16 mouse cellular contexts compared by ENCODE assay signal in genomic region chr19:47441541-47442293, GRCm38 (mm10). TPM values are rescaled to one million over a fixed set of nuclear protein-coding genes. Genes with fewer than 3 reads are reported as not detected.
DNase-seq lines count a peak whose midpoint lies in the region; ATAC-seq and TF ChIP-seq lines count a peak whose summit lies in the region.
"Had no signal": no experiment of that assay in that cellular context is flagged by ENCODE, and none has a peak within 500 bp of the region (broad histone marks: within the 10 kb centered on the region; RNA-seq: fewer than 3 reads in every experiment).

No protein-coding gene starts in this region.

- peaks cover 79% of the 10 kb centered on the region for H3K4me1 ChIP-seq in heart, embryonic 16.5 days (ENCODE audit: control insufficient read depth, insufficient read depth, low read length)
- peaks cover 23% of the 10 kb centered on the region for H3K4me1 ChIP-seq in stomach, postnatal 0 days (replicated peaks; ENCODE audit: control insufficient read depth, insufficient read depth)

- intact Hi-C loops in heart, postnatal 36 days (cut with DNase I): no loop called here

- ATAC-seq in heart, embryonic 16.5 days (replicated peaks; ENCODE audit: extremely low read depth, insufficient read depth, low FRiP score): no peak
- ATAC-seq in stomach, postnatal 0 days (ENCODE audit: low FRiP score, low TSS enrichment): 0 out of 2 replicates have a peak, but pooled peaks have one; percentile 2

- no peak for TF ChIP-seq EP300 in stomach, postnatal 0 days (optimal IDR thresholded peaks at IDR 0.05)

- peak overlapping the region; percentile 5; the same call in 1 of the 2 replicates for H3K4me2 ChIP-seq in heart, embryonic 16.5 days (ENCODE audit: low read depth, low read length)
- no peak overlapping the region for H3K4me2 ChIP-seq in stomach, postnatal 0 days (replicated peaks; ENCODE audit: low read depth)
- H3K4me2 ChIP-seq: hindbrain, embryonic 13.5 days had no signal

- TF ChIP-seq CTCF in stomach, postnatal 0 days (IDR thresholded peaks at IDR 0.05; ENCODE audit: low read depth): no peak

- no peak overlapping the region for H3K9ac ChIP-seq in heart, embryonic 16.5 days (ENCODE audit: low read length)
- no peak overlapping the region for H3K9ac ChIP-seq in stomach, postnatal 0 days (ENCODE audit: low read length)
- H3K9ac ChIP-seq: hindbrain, embryonic 13.5 days had no signal

- peak overlapping the region; percentile 38; the same call in 1 of the 2 replicates for H3K27ac ChIP-seq in heart, embryonic 16.5 days (ENCODE audit: low read length)
- H3K27ac ChIP-seq in stomach, postnatal 0 days (replicated peaks): no peak overlapping the region
- H3K27ac ChIP-seq: hindbrain, embryonic 13.5 days had no signal

- no peaks in the 10 kb centered on the region for H3K36me3 ChIP-seq in heart, embryonic 16.5 days (ENCODE audit: control insufficient read depth, insufficient read depth)
- no peaks in the 10 kb centered on the region for H3K36me3 ChIP-seq in stomach, postnatal 0 days (ENCODE audit: control insufficient read depth, insufficient read depth, low read length)
- H3K36me3 ChIP-seq: hindbrain, embryonic 13.5 days had no signal

- no peaks in the 10 kb centered on the region for H3K9me3 ChIP-seq in heart, embryonic 16.5 days (replicated peaks; ENCODE audit: control insufficient read depth, low read length)
- H3K9me3 ChIP-seq in stomach, postnatal 0 days (ENCODE audit: control insufficient read depth, low read length): no peaks in the 10 kb centered on the region
- H3K9me3 ChIP-seq: hindbrain, embryonic 13.5 days had no signal

- no peak overlapping the region for H3K4me3 ChIP-seq in heart, embryonic 16.5 days (ENCODE audit: low read length)
- no peak overlapping the region for H3K4me3 ChIP-seq in stomach, postnatal 0 days (ENCODE audit: low read depth, low read length)
- H3K4me3 ChIP-seq: erythroblast, embryonic 14.5 days; hindbrain, embryonic 13.5 days had no signal

- 76% methylated on average over 17 of the region's 17 CpGs for WGBS in heart, embryonic 16.5 days
- 80% methylated on average over 17 of the region's 17 CpGs for WGBS in stomach, postnatal 0 days

- H3K27me3 ChIP-seq in heart, embryonic 16.5 days (ENCODE audit: control insufficient read depth, insufficient read depth, low read length): no peaks in the 10 kb centered on the region
- H3K27me3 ChIP-seq in stomach, postnatal 0 days (ENCODE audit: control insufficient read depth, insufficient read depth, low read length): no peaks in the 10 kb centered on the region
- H3K27me3 ChIP-seq: hindbrain, embryonic 13.5 days had no signal

- no peak for DNase-seq in heart, postnatal 36 days
- DNase-seq in CD4-positive helper T cell, adult 2 months (ENCODE audit: low read depth, low spot score): peak; percentile 46
- DNase-seq in induced T-regulatory cell, adult 2 months (ENCODE audit: low read depth): peak; percentile 71
- no peak for DNase-seq in stomach, postnatal 0 days (ENCODE audit: low spot score)
- DNase-seq in cerebellum, adult 9-11 months: no peak
- DNase-seq in layer of hippocampus, postnatal 25 days (ENCODE audit: extremely low spot score in 1 of 2, low spot score in 1 of 2): no peak
- DNase-seq in testis, postnatal 10 days (ENCODE audit: low spot score): no peak
- DNase-seq: adrenal gland, adult 2 months; cerebellum, postnatal 10 days; gastrocnemius, postnatal 10 days; kidney, postnatal 36 days; lung, postnatal 10 days; right cerebral cortex, postnatal 14 days had no signal

RNA-seq across cellular contexts. Expression of gene Sh3pxd2a, which starts 22.5 kb away (rescaled TPM):
- 4.5 and 6.3 TPM in 2 replicates for polyA plus RNA-seq in heart, embryonic 16.5 days (2015; fragmentation: Nextera tagmentation; extraction: Ambion mirVana)
- total RNA-seq in heart, postnatal 36 days (2021): 10 to 100 TPM; 47.7 to 59.2 TPM
- 3.7 and 4.3 TPM in 2 replicates for polyA plus RNA-seq in stomach, postnatal 0 days (2015; fragmentation: Nextera tagmentation; extraction: Ambion mirVana)
- total RNA-seq in layer of hippocampus, postnatal 25 days (2021): 10 to 100 TPM; 31.9 to 36.9 TPM

Comparison
In these comparisons a context has a peak if more than half of its experiments do, and no peak if none do; other contexts are left out.
1. DNase-seq: peak in CD4-positive helper T cell, adult 2 months (single experiment) and induced T-regulatory cell, adult 2 months (single experiment); none in heart, postnatal 36 days (0 of 2), stomach, postnatal 0 days (single experiment), cerebellum, adult 9-11 months (single experiment), layer of hippocampus, postnatal 25 days (0 of 2) and testis, postnatal 10 days (single experiment).